ENCODE assay signal across 34 mouse cellular contexts in genomic region chr17:29565521-29565920, GRCm38 (mm10). TPM values are rescaled to one million over a fixed set of nuclear protein-coding genes. Genes with fewer than 3 reads are reported as not detected.
DNase-seq lines count a peak whose midpoint lies in the region.
"Had no signal": no experiment of that assay in that cellular context is flagged by ENCODE, and none has a peak within 500 bp of the region (broad histone marks: within the 10 kb centered on the region; RNA-seq: fewer than 3 reads in every experiment).

No protein-coding gene starts in this region.

- DNase-seq in thymus, postnatal 0 days (ENCODE audit: low spot score) = peak; percentile 23
- DNase-seq in thymus, postnatal 10 days (ENCODE audit: low spot score in 2 of 2) = no peak
- DNase-seq in A20 (ENCODE audit: low read depth, low spot score) = peak; percentile 17
- DNase-seq in CD4-positive helper T cell, adult 2 months (ENCODE audit: low read depth, low spot score) = peak; percentile 54
- peak; percentile 40 for DNase-seq in thymus, postnatal 4 days
- DNase-seq in left cerebral cortex, adult 18-20 months (ENCODE audit: low spot score in 2 of 2) = no peak
- DNase-seq: adrenal gland, adult 2 months; adrenal gland, postnatal 14 days; cerebellum, adult 11-12 months; cerebellum, adult 8-10 months; cerebellum, postnatal 10 days; cerebellum, postnatal 36 days; gastrocnemius, postnatal 10 days; gastrocnemius, postnatal 36 days; heart, adult 2 months; heart, postnatal 14 days; heart, postnatal 4 days had no signal

RNA-seq across cellular contexts. Expression of gene Tmem217, which starts 13.3 kb away (rescaled TPM):
- 0.62 and 1.2 TPM in 2 replicates for polyA plus RNA-seq in thymus, postnatal 0 days (2015; fragmentation: Nextera tagmentation; extraction: Ambion mirVana)
- total RNA-seq in left cerebral cortex, adult 18-20 months (2021) = not detected
- total RNA-seq: adrenal gland, adult 2 months; adrenal gland, postnatal 14 days; gastrocnemius, adult 18-20 months; gastrocnemius, postnatal 10 days; gastrocnemius, postnatal 36 days; granulocyte monocyte progenitor cell, adult 5-6 weeks; heart, adult 2 months; heart, postnatal 14 days; heart, postnatal 4 days; hindbrain, postnatal 0 days had no signal
- polyA plus RNA-seq: G1E; heart, adult 2 months had no signal

RNA-seq across cellular contexts. Expression of gene Tbc1d22b, which starts 15.9 kb away (rescaled TPM):
- polyA plus RNA-seq in thymus, postnatal 0 days (2015; fragmentation: Nextera tagmentation; extraction: Ambion mirVana) = 10.7 and 13.8 TPM in 2 replicates
- total RNA-seq in left cerebral cortex, adult 18-20 months (2021) = 10 to 100 TPM; 36.4 to 38.5 TPM

RNA-seq across cellular contexts. Expression of gene Gm17657, which starts 16.1 kb away (rescaled TPM):
- polyA plus RNA-seq in thymus, postnatal 0 days (2015; fragmentation: Nextera tagmentation; extraction: Ambion mirVana) = not detected in 2 replicates
- not detected for total RNA-seq in left cerebral cortex, adult 18-20 months (2021)
- total RNA-seq: adrenal gland, adult 2 months; adrenal gland, postnatal 14 days; gastrocnemius, adult 18-20 months; gastrocnemius, postnatal 10 days; gastrocnemius, postnatal 36 days; granulocyte monocyte progenitor cell, adult 5-6 weeks; heart, adult 2 months; heart, postnatal 14 days; heart, postnatal 4 days; hindbrain, postnatal 0 days had no signal
- polyA plus RNA-seq: adrenal gland, adult 2 months; brain, embryonic 14.5 days; cortical plate, adult 2 months; embryonic facial prominence, embryonic 11.5 days; embryonic facial prominence, embryonic 14.5 days; forebrain, embryonic 10.5 days; forebrain, embryonic 13.5 days; forebrain, embryonic 16.5 days; G1E; heart, adult 2 months; heart, embryonic 10.5 days; heart, embryonic 13.5 days; heart, embryonic 16.5 days; hindbrain, embryonic 11.5 days; hindbrain, embryonic 14.5 days; hindbrain, postnatal 0 days; Patski had no signal

RNA-seq across cellular contexts. Expression of gene Rnf8, which starts 49.1 kb away (rescaled TPM):
- 57.4 and 61.8 TPM in 2 replicates for polyA plus RNA-seq in thymus, postnatal 0 days (2015; fragmentation: Nextera tagmentation; extraction: Ambion mirVana)
- total RNA-seq in left cerebral cortex, adult 18-20 months (2021) = 10 to 100 TPM; 53.8 to 66.2 TPM

RNA-seq across cellular contexts. Expression of gene Gm28043, which starts 49.2 kb away (rescaled TPM):
- polyA plus RNA-seq in thymus, postnatal 0 days (2015; fragmentation: Nextera tagmentation; extraction: Ambion mirVana) = 2.0 and 3.0 TPM in 2 replicates
- 1 to 10 TPM; 3.2 to 3.7 TPM for total RNA-seq in left cerebral cortex, adult 18-20 months (2021)

Comparison
In these comparisons a context has a peak if more than half of its experiments do, and no peak if none do; other contexts are left out.
1. DNase-seq: peak in thymus, postnatal 0 days (single experiment), A20 (single experiment), CD4-positive helper T cell, adult 2 months (single experiment) and thymus, postnatal 4 days (single experiment); none in thymus, postnatal 10 days (0 of 2) and left cerebral cortex, adult 18-20 months (0 of 2).